Comparison of ENCODE assay signal across 8 mouse cellular contexts in the genomic region with DNA sequence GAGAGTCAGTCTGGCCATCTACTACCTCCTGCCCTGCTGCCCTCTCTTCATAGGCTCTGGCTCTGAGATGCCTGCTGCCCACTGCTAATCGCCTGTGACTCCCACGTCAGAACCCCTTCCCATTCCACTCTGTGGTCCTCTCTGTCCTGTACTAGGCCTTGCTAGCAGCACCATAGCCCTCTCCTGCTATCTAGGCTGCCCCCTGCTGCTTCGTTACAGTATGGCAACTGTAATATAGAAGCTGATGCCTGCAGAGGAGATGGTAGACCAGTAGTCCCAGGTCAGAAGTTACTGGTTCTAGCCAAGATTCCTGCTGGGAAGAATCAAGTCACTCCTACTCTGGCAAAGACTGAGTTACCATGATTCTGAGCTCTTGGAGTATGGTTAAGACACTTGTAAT. TPM values are rescaled to one million over a fixed set of nuclear protein-coding genes. Genes with fewer than 3 reads are reported as not detected.
A peak's percentile ranks its signal among the peaks of the same experiment; 100 is the strongest.
DNase-seq lines count a peak whose midpoint lies in the region; ATAC-seq lines count a peak whose summit lies in the region.

No protein-coding gene starts in this region.

- peak; percentile 59 for ATAC-seq in megakaryocyte, adult 5-6 weeks (ENCODE audit: poor library complexity, severe bottlenecking)

- DNase-seq in embryo, embryonic 10 days (ENCODE audit: low spot score) = peak; percentile 37
- DNase-seq in embryo, embryonic 9.5 days (ENCODE audit: extremely low spot score) = no peak
- DNase-seq in right cerebral cortex, postnatal 4 days = peak; percentile 49
- DNase-seq in right cerebral cortex, adult 18-20 months = no peak
- DNase-seq in cerebellum, adult 9-11 months = peak; percentile 81
- peak; percentile 47 to 71 for DNase-seq in kidney, adult 8-10 months
- DNase-seq in thymus, postnatal 4 days = peak; percentile 91

RNA-seq across cellular contexts. Expression of a gene that starts 33.0 kb away (rescaled TPM):
- total RNA-seq in megakaryocyte, adult 5-6 weeks (2015) = 0.38 and 0.71 TPM in 2 replicates
- total RNA-seq in megakaryocyte, adult 5-6 weeks (2017) = 0.59 and 1.3 TPM in 2 replicates

Comparison
In these comparisons a context has a peak if more than half of its experiments do, and no peak if none do; other contexts are left out.
1. DNase-seq: peak in embryo, embryonic 10 days (single experiment), right cerebral cortex, postnatal 4 days (single experiment), cerebellum, adult 9-11 months (single experiment), kidney, adult 8-10 months (2 of 2) and thymus, postnatal 4 days (single experiment); none in embryo, embryonic 9.5 days (single experiment) and right cerebral cortex, adult 18-20 months (single experiment).